Mouse (Mus musculus) heart, embryonic 12.5 days (tissue): ENCODE measurements around the gene Wnt2b. TPM values are rescaled to one million over a fixed set of nuclear protein-coding genes. Genes with fewer than 3 reads are reported as not detected.

Experiments
- polyA plus RNA-seq: library from polyadenylated mRNA; unstranded; fragments of >200 nt; fragmentation: Nextera tagmentation; extraction: Ambion mirVana; gene quantifications from 2 replicates; pipeline ENCODE4 v1.2.1, GENCODE M21; 2016

The Wnt2b gene
- polyA plus RNA-seq, 1 experiment from 2014 or later, result 1.4 TPM

Other genes with a start within 250 kb of the Wnt2b start
- gene Ppm1j, start 180.9 kb downstream of the Wnt2b start, polyA plus RNA-seq, result 39.2 and 39.3 TPM in 2 replicates
- 1.3 and 1.6 TPM in 2 replicates for gene Fam19a3, start 180.1 kb downstream of the Wnt2b start, polyA plus RNA-seq
- gene Rhoc, start 173.5 kb downstream of the Wnt2b start, polyA plus RNA-seq, result 260 and 269 TPM in 2 replicates
- gene Mov10, start 143.4 kb downstream of the Wnt2b start, polyA plus RNA-seq, result 43.4 and 45.0 TPM in 2 replicates
- 26.0 and 30.9 TPM in 2 replicates for gene St7l, start 97.9 kb downstream of the Wnt2b start, polyA plus RNA-seq
- gene Capza1, start 97.4 kb downstream of the Wnt2b start, polyA plus RNA-seq, result 187 and 188 TPM in 2 replicates
- gene Cttnbp2nl, start 91.2 kb upstream of the Wnt2b start, polyA plus RNA-seq, result 40.1 and 43.3 TPM in 2 replicates
- not detected in 2 replicates for gene 4930564D02Rik, start 104.9 kb upstream of the Wnt2b start, polyA plus RNA-seq